Mouse (Mus musculus): ENCODE measurements around the gene Rpusd4.
A peak's percentile ranks its signal among the peaks of the same experiment; 100 is the strongest.

The Rpusd4 gene

DNA sequence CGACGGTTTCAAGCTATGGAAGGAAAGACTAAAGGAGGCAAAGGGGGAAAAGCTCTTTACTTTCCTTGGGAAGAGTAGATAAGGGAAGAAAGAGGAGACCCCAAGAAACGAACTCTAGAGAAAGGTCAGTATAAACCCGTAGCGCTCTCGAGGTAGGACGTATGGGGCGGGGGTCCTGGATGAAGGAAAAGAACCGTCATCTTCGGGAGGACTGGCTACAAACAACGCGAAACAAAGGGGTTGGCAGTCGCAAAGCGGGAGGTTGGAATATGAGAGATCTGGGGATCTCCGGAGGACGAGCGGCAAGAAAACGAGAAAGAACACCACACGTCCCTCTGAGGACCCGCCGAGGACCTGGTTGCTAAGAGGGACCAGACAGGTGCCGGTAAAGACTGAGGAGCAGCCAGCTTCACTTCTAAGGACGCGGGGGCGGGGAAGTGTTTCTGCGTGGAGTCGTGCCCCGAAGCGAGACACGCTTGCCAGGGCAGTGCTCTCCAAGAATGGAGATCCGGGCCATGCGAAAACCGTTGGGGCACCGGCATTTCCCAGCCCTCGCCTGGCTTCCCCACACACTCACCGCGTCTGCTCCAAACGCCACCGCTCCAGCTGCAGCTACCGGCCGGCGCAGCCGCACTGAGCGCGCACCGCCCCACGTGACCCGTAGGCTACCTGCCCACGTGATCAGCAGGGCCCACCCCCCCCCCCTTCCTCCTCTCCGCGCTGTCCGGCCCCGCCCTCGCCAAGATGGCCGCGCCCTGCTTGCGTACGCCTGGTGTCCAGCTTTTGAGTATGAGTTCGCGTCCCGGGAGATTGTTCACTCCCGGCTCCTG, at the start of gene Rpusd4, which contains the start of gene Fam118b:
TSS of gene Rpusd4 (plus strand) at position 720 of the 830 bp plus-strand sequence.
TSS of gene Fam118b (minus strand) at position 660 of the 830 bp plus-strand sequence.
- peak; percentile 97 for DNase-seq (ENCODE audit: low read depth, low spot score)

DNA sequence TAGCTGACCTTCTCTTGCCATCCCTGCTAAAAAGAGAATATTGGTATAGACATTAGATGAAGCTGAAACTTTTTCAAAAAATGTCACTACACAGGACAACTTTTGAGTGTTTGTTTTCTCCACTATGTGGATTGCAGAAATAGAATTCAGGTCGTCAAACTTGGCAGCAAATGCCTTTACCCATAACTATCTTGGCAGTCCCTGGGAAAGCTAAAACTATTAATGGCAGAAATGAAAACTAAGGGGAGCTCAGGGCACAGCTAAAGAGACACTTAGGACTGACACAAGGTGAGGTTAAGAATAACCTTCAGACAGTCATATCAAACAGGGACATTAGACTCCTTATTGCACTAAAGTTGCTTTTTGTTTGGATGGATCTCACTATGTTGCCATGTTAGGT, 49.7 kb upstream of the Rpusd4 start:
- DNase-seq (ENCODE audit: low read depth, low spot score), result no peak

DNA sequence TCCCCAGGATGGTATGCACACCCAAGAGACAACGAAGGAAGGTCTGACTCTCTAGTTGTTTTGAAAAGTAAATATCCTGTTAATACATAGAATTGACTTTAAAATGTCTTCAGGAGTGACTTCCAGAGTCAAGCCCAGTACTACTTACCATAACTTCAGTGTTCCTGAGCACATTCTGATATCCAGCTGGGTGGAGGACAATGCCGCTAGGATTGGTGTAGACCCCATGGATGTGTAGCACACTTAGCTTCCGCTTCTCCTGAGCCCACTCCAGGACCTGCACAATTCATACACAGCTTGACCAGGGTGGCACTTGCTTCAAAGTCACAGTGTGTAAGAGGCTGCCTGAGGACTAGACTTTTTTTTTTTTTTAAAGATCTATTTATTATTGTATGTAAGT, 44.2 kb upstream of the Rpusd4 start:
- no peak for DNase-seq (ENCODE audit: low read depth, low spot score)

DNA sequence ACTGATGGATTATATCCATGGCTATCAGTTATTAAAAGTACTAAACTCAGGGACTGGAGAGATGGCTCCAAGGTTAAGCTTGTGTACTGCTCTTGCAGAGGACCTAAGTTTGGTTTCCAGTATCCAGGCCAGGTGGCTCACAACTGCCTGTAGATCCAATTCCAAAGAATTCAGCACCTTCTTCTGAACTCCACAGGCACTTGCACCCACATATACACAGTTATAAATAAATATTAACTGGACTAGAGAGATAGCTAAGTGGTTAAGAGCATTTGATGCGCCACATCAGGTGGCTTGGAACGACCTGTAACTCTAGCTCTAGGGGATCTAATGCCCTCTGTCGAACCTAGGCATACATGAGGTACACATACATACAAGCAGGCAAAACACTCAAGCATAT, 39.0 kb upstream of the Rpusd4 start:
- no peak for DNase-seq (ENCODE audit: low read depth, low spot score)

DNA sequence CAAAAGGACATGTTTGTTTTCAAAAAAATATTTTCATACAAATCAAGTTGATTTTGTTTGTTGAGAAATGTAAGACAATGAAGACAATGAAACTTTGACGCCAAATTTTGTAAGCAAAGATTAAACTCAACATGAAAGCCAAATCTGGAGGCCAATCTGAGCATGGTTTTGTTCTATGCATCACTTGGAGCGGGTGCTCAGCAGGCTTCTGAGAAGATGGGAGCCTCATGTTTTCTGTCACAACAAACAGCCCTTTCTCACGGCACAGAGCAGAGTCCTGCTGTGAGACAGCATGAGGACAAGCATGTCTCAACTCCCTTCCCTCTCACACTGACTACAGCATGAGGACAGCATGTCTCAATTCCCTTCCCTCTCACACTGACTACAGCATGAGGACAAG, 31.7 kb upstream of the Rpusd4 start:
- peak; percentile 29 for DNase-seq (ENCODE audit: low read depth, low spot score)

DNA sequence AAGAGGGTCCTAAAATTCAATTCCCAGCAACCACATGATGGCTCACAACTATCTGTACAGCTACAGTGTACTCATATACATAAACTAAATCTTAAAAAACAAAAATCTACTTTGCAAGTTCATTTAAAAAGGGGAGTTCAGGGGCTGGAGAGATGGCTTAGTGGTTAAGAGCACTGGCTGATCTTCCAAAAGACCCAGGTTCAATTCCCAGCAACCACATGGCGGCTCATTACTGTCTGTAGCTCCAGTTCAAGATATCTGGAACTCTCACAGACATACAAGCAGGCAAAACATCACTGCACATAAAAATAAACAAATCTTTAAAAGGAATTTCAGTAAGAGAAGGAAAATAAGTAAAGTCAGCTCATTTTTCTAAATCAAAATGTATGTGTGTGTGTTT, 29.3 kb upstream of the Rpusd4 start:
- DNase-seq (ENCODE audit: low read depth, low spot score), result no peak

DNA sequence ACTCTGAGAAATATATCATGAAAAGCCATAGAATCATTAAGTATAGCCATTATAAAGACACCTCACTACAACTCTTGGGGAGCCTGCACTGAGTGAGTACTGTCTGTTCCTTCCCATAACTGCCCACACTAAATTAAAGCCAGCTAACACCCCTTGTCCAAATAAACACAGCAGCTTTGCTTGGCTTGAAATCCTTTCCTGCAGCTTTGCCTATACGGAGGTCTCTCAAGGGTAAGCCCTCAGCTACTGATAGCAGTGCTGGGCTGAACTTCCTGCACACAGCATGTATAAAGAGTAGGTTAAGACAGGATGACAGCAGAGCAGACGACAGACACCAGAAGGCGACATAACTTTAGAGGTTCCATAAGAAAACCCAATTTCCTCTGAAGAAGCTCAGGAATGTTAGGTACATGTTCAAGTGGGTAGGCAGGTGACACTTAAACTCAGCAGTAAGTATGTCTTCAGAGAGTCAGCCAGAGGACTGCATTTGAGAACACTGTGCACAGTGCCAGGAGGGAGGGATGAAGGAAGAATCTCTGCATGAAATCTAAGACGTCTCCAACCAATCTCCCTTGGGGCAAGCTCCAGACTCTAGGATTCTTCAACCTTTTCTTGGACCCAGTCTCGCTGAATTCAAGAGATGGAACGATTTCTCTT, 28.6 kb upstream of the Rpusd4 start:
- DNase-seq (ENCODE audit: low read depth, low spot score), result no peak

DNA sequence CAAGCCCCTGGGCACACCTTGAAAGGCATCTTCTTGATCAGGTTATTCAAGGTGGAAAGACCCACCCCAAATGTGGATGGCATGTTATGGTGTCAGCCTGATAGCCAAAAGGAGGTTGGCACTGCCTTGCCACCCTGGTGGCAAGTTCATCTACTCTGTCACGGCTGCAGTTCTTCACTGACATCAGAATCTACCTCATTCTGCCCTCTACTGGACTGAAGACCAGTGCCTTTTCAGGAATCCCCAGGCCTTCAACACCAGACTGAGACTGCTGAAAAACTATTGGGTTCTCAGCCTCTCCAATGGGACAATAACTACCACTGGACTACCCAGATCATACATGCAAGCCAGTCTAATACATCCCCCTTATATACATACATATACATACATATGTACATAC, 27.9 kb upstream of the Rpusd4 start:
- DNase-seq (ENCODE audit: low read depth, low spot score), result no peak

DNA sequence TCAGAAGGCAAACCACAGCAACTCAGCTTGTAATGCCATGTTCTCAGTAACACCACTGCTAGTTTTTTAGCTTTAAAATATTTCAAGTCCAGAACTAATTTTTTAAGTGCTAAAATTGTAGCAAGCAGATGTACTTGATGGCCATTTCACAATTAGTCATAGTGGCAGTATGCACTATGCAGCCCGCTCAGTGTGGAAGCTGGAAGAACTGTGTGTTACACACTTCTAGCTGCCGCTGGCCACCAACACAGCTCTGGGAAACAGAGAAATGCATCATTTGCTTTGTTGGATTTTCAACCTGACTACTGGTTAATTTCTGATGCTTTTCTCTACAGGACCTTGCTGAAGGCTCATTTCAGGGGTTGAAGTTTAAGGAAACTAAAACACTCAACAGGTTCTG, 20.3 kb upstream of the Rpusd4 start:
- DNase-seq (ENCODE audit: low read depth, low spot score), result no peak

DNA sequence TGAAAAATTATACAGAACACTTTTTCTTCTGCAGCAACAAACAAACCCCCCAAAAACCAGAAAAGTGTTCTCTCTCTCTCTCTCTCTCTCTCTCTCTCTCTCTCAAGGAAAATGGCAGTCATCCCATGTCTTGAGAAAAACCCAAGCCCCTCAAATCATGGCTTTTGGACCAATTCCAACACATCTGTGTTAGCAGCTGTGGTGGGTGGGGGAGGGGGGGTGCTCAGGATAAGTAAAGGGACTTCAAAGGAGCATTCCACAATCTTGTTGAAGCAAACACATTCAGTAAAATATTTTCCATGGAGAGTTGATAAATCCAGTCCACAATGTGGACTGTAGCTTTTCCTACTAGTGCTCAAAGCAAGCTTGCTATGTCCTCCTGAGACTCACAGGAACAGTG, 18.2 kb upstream of the Rpusd4 start:
- no peak for DNase-seq (ENCODE audit: low read depth, low spot score)

DNA sequence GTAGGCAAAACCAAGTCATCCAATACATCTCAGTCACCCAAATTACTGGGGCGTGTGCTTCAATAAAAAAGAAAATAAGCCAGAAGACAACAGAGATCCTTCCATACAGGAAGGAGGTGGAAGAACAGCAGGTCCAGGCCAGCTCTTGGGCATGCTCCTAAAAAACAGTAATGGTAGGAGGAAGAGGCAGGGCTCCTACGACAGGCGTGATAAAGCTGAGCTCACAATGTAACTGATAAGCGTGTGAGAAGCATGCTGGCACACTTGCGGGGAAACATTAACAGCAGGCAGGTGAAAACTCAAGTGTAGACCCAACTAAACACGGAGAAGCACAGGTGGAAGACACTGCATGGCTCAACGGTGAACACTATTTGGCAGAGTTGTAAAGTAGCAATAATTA, 10.3 kb upstream of the Rpusd4 start:
- no peak for DNase-seq (ENCODE audit: low read depth, low spot score)

DNA sequence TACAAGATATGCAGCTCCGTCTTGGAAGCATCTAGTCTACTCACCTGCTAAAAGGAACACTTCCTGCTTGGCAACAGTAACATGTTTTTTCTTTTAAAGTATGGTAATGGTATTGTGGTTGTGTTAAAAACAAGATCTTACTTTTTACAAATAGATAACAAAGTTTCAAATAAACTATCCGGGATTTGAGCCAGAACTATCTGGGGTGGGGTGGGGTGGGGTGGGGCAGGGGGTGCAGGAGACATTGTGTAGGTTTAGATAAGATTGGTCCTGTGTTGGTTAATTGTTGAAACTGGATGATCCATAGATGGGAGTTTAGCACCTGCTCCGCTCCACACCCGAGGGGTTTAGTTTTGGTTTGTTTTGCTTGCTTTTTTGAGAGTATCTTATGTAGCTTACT, 5.2 kb upstream of the Rpusd4 start:
- no peak for DNase-seq (ENCODE audit: low read depth, low spot score)

DNA sequence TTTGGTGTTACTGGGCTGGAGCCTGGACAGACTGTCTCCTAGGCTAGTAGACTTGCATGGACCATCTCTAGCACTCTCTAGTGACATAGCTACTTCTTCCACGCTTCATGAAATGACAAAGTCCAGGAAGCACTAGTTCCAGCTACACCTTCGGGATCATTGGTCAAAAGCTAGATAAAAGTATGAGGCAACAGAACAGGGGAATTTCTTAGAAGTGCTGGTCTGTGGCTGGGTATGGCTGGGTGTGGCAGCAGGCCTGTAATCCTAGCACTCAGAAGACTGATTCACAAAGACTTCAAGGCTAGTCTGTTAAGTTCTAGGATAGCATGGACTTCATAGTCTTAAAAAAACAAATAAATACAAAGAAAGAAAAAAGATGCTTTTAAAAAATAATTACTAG, 4.2 kb upstream of the Rpusd4 start:
- no peak for DNase-seq (ENCODE audit: low read depth, low spot score)

DNA sequence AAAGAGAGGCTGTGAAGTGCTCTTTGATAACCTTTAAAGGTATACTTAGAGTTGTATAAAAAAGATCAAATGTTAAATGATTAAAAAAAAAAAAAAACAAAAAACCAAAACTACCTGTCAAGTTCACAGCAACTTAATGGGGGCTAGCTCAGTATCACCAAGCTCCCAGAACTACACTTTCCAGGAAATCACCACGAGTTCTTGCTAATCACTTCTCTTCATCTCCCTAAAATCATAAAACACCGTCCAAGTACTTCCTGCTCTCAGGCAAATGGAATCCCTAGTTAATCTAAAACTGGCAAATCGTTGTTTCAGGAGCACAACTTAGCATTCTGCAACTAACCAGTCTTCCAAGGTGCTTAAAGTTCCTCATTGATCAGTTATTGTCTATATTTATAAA, 3.2 kb upstream of the Rpusd4 start:
- DNase-seq (ENCODE audit: low read depth, low spot score), result no peak

DNA sequence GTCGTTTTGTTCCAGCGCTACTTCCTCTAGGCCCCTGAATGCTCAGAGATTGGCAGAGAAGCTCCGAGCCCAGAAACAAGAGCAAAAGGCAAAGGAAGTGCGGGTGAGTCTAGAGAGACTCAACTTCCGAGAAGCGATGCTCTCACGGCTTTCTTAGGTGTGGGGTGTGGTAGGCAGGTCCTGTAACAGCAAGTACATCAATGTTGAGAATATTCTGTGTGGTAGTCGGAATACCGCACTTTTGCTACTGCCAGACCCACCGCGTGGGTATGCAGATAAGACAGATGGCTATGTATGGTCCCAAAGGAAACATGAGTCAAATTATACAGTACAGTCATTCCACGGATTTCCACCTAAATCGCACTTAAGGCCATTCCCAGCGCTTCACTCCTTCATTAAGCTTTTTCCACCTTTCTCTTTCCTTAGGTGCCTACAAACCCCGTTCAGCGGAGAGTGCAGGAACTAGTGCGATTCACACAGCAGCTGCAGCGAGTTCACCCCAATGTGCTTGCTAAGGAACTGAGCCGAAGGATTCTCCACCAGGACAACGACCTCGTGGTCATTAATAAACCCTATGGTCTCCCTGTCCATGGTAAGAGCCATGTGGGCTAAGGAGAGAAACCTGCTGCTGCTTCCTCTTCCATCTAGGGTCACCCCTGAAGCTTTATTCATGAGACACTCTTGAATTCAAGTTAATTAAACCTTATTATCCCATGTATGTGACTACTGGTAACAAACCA, 481 bp downstream of the Rpusd4 start:
- peak; percentile 27 for DNase-seq (ENCODE audit: low read depth, low spot score)

DNA sequence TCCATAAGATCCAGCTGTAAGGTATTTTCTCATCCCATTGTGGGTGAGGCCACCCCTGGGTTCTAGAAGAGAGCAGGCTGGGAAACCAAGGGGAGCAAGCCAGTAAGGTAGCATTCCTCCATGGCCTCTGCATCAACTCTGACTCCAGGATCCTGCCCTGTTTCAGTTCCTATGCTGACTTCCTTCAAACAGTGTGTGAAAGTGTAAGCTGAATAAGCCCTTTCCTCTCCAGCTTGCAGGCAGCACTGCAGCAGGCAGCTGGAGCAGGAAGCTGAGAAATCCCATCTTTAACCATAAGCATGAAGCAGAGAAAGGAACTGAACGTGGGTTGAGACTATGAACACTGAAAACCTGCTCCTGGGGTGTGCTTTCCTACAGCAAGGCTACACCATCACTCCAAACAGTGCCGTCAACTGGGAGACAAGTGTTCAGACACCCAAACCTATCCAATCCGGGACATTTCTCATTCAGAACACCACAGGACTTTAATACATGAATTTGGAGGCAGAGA, 10.2 kb downstream of the Rpusd4 start:
- DNase-seq (ENCODE audit: low read depth, low spot score), result peak; percentile 50

DNA sequence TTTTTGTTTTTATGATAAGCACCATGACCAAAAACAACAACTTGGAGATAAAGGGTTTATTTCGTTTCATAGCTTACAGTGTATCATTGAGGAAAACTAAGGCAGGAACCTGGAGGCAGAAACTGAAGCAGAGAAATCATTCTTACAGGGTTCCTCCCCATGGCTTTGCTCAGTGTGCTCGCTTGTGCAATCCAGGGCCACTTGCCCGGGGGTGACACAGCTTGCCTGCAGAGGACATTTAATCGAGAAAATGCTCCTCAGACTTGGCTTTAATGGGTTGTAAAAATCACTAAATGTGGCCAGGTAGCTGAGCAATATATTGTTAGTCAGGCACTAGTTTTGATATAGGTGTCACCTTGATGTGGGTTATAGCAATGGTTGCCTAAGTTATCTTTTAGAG, 10.8 kb downstream of the Rpusd4 start:
- no peak for DNase-seq (ENCODE audit: low read depth, low spot score)

DNA sequence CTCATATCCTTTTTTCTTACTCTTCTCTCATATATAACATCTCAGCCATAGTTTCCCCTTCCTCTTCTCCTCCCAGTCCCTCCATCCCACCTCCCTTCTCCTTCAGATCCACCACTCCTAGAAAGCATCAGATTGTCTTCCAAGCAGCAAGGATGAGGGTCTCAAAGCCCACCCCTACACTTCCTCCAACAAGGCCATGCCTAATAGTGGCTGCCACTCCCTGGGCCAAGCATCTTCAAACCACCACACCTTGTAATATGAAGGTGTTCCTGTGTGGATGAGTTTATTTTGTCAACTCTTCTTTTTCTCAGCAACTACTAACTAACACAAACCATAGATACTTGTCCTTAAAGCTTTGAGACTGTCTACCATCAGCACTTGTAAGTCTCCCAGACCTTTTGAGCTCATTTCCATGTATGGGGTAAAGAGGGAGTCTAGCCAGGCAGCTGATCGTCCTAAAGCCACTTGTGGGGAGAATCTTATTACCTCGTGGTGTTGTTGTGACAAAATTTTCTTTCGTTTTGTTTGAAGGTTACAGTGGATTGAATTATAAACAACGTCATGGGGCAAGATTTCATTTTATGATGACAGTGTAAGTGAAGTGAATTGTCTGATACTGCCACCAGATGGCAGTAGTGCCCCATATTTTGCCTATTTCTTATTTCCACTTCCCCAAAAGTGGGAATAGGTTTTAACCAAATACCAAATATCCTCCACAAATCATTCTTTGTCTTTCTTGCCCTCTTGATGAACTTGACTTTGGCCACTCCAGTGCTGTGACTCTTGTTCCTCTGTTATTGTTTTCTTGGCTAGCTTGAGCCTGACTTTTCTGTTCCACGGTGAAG, 14.6 kb downstream of the Rpusd4 start:
- DNase-seq (ENCODE audit: low read depth, low spot score), result peak; percentile 82

DNA sequence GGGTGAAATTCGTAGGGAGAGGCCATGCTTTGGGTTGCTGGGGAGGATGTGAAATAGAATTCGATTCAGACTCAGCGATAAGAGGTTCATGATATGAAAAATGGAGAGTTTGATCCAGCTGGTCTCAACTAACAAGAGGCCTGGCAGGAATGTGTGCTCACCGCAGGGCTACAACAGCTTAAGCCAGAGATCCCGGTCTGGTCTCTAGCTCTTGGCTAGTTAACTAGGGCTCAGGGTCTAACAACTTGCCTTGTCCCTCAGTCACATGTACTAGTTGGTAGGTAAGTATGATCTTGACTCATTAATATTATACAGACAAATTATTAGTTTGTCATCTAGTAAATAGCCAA, 15.2 kb downstream of the Rpusd4 start:
- DNase-seq (ENCODE audit: low read depth, low spot score), result no peak

DNA sequence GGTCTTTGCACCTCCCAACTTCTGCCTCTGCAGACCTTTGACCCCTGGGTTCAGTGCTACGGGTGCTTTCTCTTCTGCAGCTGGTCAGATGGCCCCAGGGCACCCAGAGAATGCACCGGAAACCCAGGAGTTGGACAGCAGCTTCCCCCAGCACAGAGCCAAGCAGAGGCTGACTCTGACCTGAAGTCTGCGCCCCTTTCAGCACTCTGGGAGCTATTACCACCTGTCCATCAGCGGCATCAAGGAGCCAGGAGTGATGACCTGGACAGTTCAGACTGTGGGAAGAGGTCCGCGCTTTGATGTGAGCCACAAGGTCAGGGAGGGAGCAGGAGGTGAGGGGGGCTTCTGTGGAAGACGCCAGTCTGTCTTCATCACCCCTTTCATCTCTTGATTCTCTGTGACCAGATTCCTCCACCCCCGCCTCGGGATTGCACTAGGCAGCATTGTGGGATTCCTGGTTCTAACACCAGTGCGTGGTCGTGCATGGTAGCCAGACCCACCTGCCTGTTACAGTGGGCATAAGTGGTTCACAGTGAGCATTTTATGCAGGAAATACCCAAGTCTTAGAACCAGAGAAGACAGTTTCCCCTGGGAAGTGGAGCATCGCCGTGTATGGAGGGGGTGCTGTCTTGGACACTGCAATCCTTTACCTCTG, 15.9 kb downstream of the Rpusd4 start:
- no peak for DNase-seq (ENCODE audit: low read depth, low spot score)

DNA sequence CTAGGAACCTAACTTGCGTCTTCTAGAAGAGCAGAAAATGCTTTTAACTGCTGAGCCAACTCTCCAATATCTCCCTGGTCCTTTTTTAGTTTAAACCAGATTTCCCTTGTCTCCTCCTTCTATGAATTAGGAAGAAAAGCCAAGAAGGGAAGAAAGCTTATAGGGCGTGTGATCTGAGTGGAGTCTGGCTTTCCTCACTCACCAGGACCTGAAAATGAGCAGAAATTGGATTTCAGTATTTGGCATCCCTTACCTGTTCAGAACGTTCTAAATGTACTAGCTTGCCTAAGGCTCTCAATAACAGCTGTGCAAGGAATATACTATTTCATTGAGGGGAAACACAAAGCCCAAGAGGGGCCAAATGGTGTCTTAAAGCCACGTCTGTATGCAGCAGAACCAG, 16.7 kb downstream of the Rpusd4 start:
- DNase-seq (ENCODE audit: low read depth, low spot score), result no peak

All from brain, adult 2 months (tissue).